Comparison of ENCODE assay signal across 51 mouse cellular contexts in genomic region chr3:92307406-92307805, GRCm38 (mm10). TPM values are rescaled to one million over a fixed set of nuclear protein-coding genes. Genes with fewer than 3 reads are reported as not detected.
"Had no signal": no experiment of that assay in that cellular context is flagged by ENCODE, and none has a peak within 500 bp of the region (broad histone marks: within the 10 kb centered on the region; RNA-seq: fewer than 3 reads in every experiment).

No protein-coding gene starts in this region.

- DNase-seq: heart, postnatal 10 days; heart, postnatal 14 days; heart, postnatal 36 days; heart, postnatal 4 days; kidney, adult 11 months; kidney, adult 18-20 months; kidney, adult 2 months; kidney, adult 8-10 months; kidney, adult 9 months; kidney, postnatal 10 days; kidney, postnatal 14 days; kidney, postnatal 25 days; kidney, postnatal 36 days; kidney, postnatal 4 days; layer of hippocampus, postnatal 36 days had no signal

- ATAC-seq: hindbrain, embryonic 16.5 days; hindbrain, postnatal 0 days; inflammation-experienced regulatory T-cells, adult 6 months; intestine, embryonic 15.5 days; intestine, embryonic 16.5 days; intestine, postnatal 0 days had no signal

- H3K27me3 ChIP-seq: heart, embryonic 12.5 days; heart, embryonic 13.5 days; heart, embryonic 15.5 days; hindbrain, embryonic 12.5 days; hindbrain, embryonic 13.5 days; hindbrain, embryonic 15.5 days; intestine, embryonic 15.5 days; kidney, embryonic 15.5 days had no signal

RNA-seq across cellular contexts. Expression of gene Sprr2b, which starts 9.0 kb away (rescaled TPM):
- total RNA-seq: heart, postnatal 10 days; heart, postnatal 14 days; heart, postnatal 25 days; heart, postnatal 36 days; heart, postnatal 4 days; hematopoietic stem cell, adult 5-6 weeks; hindbrain, postnatal 0 days; layer of hippocampus, adult 18-20 months; layer of hippocampus, adult 2 months; layer of hippocampus, adult 8-10 months; layer of hippocampus, postnatal 10 days; layer of hippocampus, postnatal 25 days; layer of hippocampus, postnatal 36 days; left cerebral cortex, adult 18-20 months; left cerebral cortex, adult 2 months; left cerebral cortex, adult 8-10 months had no signal
- polyA plus RNA-seq: heart, embryonic 10.5 days; heart, embryonic 11.5 days; heart, embryonic 12.5 days; heart, embryonic 13.5 days; heart, embryonic 14.5 days; heart, embryonic 15.5 days; hindbrain, embryonic 10.5 days; hindbrain, embryonic 13.5 days; hindbrain, embryonic 14.5 days; hindbrain, embryonic 15.5 days; hindbrain, embryonic 16.5 days; inflammation-experienced regulatory T-cells, adult 6 months; intestine, embryonic 14.5 days; intestine, embryonic 15.5 days; intestine, embryonic 16.5 days; intestine, postnatal 0 days; kidney, adult 2 months; kidney, embryonic 14.5 days; kidney, embryonic 15.5 days; kidney, embryonic 16.5 days; kidney, postnatal 0 days; large intestine, adult 2 months had no signal

RNA-seq across cellular contexts. Expression of gene Sprr2a3, which starts 22.2 kb away (rescaled TPM):
- total RNA-seq: heart, postnatal 10 days; heart, postnatal 14 days; heart, postnatal 25 days; heart, postnatal 36 days; heart, postnatal 4 days; hematopoietic stem cell, adult 5-6 weeks; hindbrain, postnatal 0 days; layer of hippocampus, adult 18-20 months; layer of hippocampus, adult 2 months; layer of hippocampus, adult 8-10 months; layer of hippocampus, postnatal 10 days; layer of hippocampus, postnatal 25 days; layer of hippocampus, postnatal 36 days; left cerebral cortex, adult 18-20 months; left cerebral cortex, adult 2 months; left cerebral cortex, adult 8-10 months had no signal
- polyA plus RNA-seq: heart, embryonic 10.5 days; heart, embryonic 11.5 days; heart, embryonic 12.5 days; heart, embryonic 13.5 days; heart, embryonic 14.5 days; hindbrain, embryonic 10.5 days; hindbrain, embryonic 11.5 days; hindbrain, embryonic 12.5 days; hindbrain, embryonic 13.5 days; hindbrain, embryonic 14.5 days; hindbrain, embryonic 15.5 days; hindbrain, embryonic 16.5 days; hindbrain, postnatal 0 days; inflammation-experienced regulatory T-cells, adult 6 months; kidney, embryonic 14.5 days; kidney, embryonic 15.5 days had no signal

RNA-seq across cellular contexts. Expression of gene Sprr2d, which starts 31.5 kb away (rescaled TPM):
- total RNA-seq: heart, postnatal 10 days; heart, postnatal 14 days; heart, postnatal 25 days; heart, postnatal 36 days; heart, postnatal 4 days; hematopoietic stem cell, adult 5-6 weeks; hindbrain, postnatal 0 days; layer of hippocampus, adult 18-20 months; layer of hippocampus, adult 2 months; layer of hippocampus, adult 8-10 months; layer of hippocampus, postnatal 10 days; layer of hippocampus, postnatal 25 days; layer of hippocampus, postnatal 36 days; left cerebral cortex, adult 18-20 months; left cerebral cortex, adult 2 months; left cerebral cortex, adult 8-10 months had no signal
- polyA plus RNA-seq: heart, embryonic 10.5 days; heart, embryonic 11.5 days; heart, embryonic 12.5 days; heart, embryonic 13.5 days; heart, embryonic 14.5 days; heart, embryonic 15.5 days; heart, embryonic 16.5 days; heart, postnatal 0 days; hindbrain, embryonic 10.5 days; hindbrain, embryonic 11.5 days; hindbrain, embryonic 12.5 days; hindbrain, embryonic 13.5 days; hindbrain, embryonic 14.5 days; hindbrain, embryonic 15.5 days; hindbrain, embryonic 16.5 days; hindbrain, postnatal 0 days; inflammation-experienced regulatory T-cells, adult 6 months; intestine, embryonic 14.5 days; intestine, embryonic 15.5 days; intestine, embryonic 16.5 days; intestine, postnatal 0 days; kidney, adult 2 months; kidney, embryonic 14.5 days; kidney, embryonic 15.5 days; kidney, embryonic 16.5 days; kidney, postnatal 0 days; large intestine, adult 2 months had no signal

RNA-seq across cellular contexts. Expression of gene Sprr2e, which starts 44.5 kb away (rescaled TPM):
- total RNA-seq: heart, postnatal 10 days; heart, postnatal 14 days; heart, postnatal 25 days; heart, postnatal 36 days; heart, postnatal 4 days; hematopoietic stem cell, adult 5-6 weeks; hindbrain, postnatal 0 days; layer of hippocampus, adult 18-20 months; layer of hippocampus, adult 2 months; layer of hippocampus, adult 8-10 months; layer of hippocampus, postnatal 10 days; layer of hippocampus, postnatal 25 days; layer of hippocampus, postnatal 36 days; left cerebral cortex, adult 18-20 months; left cerebral cortex, adult 2 months; left cerebral cortex, adult 8-10 months had no signal
- polyA plus RNA-seq: heart, embryonic 10.5 days; heart, embryonic 11.5 days; heart, embryonic 12.5 days; heart, embryonic 13.5 days; heart, embryonic 14.5 days; heart, embryonic 15.5 days; heart, embryonic 16.5 days; heart, postnatal 0 days; hindbrain, embryonic 10.5 days; hindbrain, embryonic 11.5 days; hindbrain, embryonic 12.5 days; hindbrain, embryonic 13.5 days; hindbrain, embryonic 14.5 days; hindbrain, embryonic 15.5 days; hindbrain, embryonic 16.5 days; hindbrain, postnatal 0 days; inflammation-experienced regulatory T-cells, adult 6 months; intestine, embryonic 14.5 days; intestine, embryonic 15.5 days; intestine, embryonic 16.5 days; intestine, postnatal 0 days; kidney, adult 2 months; kidney, embryonic 14.5 days; kidney, embryonic 15.5 days; kidney, embryonic 16.5 days; kidney, postnatal 0 days; large intestine, adult 2 months had no signal

RNA-seq across cellular contexts. Expression of gene Sprr2f, which starts 57.6 kb away (rescaled TPM):
- total RNA-seq: heart, postnatal 10 days; heart, postnatal 14 days; heart, postnatal 25 days; heart, postnatal 36 days; heart, postnatal 4 days; hematopoietic stem cell, adult 5-6 weeks; hindbrain, postnatal 0 days; layer of hippocampus, adult 18-20 months; layer of hippocampus, adult 2 months; layer of hippocampus, adult 8-10 months; layer of hippocampus, postnatal 10 days; layer of hippocampus, postnatal 25 days; layer of hippocampus, postnatal 36 days; left cerebral cortex, adult 18-20 months; left cerebral cortex, adult 2 months; left cerebral cortex, adult 8-10 months had no signal
- polyA plus RNA-seq: heart, embryonic 11.5 days; heart, embryonic 13.5 days; heart, embryonic 14.5 days; heart, embryonic 15.5 days; heart, embryonic 16.5 days; heart, postnatal 0 days; hindbrain, embryonic 10.5 days; hindbrain, embryonic 11.5 days; hindbrain, embryonic 12.5 days; hindbrain, embryonic 13.5 days; hindbrain, embryonic 14.5 days; hindbrain, embryonic 15.5 days; hindbrain, embryonic 16.5 days; hindbrain, postnatal 0 days; inflammation-experienced regulatory T-cells, adult 6 months; intestine, embryonic 14.5 days; intestine, embryonic 15.5 days; intestine, embryonic 16.5 days; intestine, postnatal 0 days; large intestine, adult 2 months had no signal
